Mouse (Mus musculus): ENCODE data around the gene Mrpl21.

The Mrpl21 gene

DNA sequence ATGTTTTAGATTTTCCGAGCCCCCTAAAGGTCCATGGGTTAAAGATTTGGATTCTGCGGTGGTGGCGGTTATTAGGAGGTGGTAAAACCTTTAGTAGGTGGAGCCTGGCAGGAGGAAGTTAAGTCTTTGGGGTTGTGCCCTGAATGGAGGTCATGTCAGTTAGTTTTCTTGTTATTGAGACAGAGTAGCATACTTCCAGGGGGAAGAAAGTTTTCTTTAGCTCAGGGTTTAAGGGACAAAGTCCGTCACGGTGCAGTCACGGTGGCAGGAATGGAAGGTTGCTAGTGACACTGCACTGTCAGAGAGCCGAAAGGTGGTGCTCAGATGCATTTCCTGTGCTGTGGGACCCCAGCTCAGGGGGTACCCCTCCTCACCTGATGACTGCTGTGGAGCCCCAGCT lies 15.1 kb downstream of the Mrpl21 start:
- no peak for DNase-seq (ENCODE audit: low spot score)

DNA sequence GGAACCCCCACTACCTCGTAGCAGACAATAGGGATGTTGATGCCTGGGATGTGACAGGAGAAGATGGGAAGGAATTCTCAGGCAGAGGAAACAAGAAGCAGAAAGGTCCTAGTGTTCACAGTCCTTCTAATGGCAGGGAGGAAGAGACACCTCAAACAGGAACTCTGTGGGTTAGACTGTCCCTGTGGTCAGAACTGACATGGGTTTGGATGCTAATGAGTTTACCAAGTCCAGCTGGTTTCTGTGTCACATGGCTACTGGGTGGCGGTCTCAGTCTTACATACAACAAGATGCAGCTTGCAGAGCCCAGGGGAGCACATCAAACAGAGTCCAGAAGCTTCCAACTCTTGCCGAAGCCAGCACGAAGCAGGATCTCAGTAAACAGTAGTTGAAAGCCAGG lies 21.3 kb downstream of the Mrpl21 start:
- no peak for DNase-seq (ENCODE audit: low spot score)

DNA sequence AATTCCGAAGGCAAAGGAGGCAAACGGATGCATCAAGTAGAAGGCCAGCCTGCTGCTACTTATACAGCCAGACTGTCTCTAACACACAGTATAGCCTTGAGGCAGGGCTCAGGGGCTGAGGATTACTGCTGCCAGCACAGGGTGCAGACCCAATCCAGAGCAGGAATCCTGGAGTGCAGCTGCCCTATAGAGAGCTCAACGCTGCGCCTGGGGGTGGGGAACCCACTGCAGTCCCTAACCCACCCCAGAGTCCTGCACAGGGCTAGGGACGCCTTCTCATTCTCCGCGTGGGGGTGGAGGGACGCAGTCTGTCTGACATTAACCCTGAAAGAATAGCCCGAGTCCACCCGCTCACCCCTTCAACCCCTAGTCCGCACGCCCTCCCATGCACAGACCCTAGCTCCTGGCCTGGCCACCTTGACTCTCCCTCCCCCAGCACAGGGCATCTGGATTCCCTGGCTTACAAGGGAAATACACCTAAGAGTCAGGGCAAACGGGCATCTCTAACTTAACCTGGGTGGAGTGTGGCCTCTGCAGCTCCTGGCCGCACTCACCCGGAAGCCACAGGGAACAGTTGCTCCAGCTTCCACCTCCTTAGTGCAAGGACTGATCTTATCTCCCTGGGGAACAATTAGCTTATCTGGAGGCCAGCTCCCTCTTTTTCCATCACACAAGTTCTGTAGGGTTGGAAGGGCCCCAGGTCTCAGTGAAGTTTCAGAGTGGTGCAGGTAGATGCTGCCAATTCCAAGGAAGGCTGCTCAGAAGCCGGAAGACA lies 24.7 kb downstream of the Mrpl21 start:
- DNase-seq (ENCODE audit: low spot score) = no peak

DNA sequence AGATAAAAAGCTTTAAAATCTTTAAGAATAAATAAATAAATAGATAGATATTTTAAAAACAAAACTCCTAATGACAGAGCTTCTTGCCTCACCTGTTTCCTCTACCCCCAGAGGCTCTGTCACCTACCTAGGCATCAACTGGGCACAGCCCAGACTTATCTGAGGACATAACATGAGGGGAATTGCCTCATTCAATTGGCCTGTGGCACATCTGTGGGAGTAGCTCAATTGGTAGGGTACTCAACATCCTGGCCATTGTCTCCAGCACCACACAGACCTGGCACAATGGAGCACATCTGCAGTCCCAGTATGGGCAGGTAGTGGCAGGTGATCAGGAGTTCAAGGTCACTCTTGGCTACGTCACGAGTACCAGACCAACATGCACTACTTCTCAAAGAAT lies 36.6 kb downstream of the Mrpl21 start:
- DNase-seq (ENCODE audit: low spot score) = no peak

DNA sequence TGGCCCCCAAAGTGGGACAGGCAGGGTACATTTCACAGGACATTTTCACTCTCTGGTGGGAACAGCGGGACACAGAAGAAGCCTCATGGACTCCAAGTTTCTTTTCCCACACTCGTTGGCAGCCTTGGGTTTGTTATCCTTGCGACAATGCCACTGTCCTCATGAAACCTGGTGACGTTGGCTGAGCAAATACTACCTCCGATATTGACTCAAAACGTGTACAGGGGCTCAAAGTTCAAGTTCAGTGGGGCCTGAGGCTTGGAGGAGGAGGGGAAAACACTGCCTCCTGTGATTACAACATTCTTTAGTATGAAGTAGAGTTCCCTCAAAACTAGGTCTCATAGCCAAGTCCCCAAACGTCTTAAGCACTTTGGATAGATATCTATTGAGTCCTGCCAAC lies 37.4 kb downstream of the Mrpl21 start:
- no peak for DNase-seq (ENCODE audit: low spot score)

DNA sequence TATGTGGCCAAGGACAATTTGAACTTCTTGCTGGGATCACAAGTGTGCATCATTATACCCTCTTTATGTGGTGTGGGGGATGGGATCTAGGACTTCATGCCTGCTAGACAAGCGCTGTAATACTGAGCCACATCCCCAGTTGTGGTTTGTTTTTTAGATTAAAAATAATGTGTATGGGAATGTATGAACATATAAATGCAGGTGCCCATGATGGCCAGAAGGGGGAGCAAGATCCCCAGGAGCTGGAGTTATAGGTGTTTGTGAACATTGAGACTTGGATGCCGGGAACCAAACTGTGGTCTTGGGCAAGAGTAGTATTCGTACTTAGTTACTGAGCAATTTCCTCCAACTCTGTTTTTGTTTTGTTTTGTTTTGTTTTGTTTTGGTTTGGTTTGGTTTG lies 38.1 kb downstream of the Mrpl21 start:
- no peak for DNase-seq (ENCODE audit: low spot score)

DNA sequence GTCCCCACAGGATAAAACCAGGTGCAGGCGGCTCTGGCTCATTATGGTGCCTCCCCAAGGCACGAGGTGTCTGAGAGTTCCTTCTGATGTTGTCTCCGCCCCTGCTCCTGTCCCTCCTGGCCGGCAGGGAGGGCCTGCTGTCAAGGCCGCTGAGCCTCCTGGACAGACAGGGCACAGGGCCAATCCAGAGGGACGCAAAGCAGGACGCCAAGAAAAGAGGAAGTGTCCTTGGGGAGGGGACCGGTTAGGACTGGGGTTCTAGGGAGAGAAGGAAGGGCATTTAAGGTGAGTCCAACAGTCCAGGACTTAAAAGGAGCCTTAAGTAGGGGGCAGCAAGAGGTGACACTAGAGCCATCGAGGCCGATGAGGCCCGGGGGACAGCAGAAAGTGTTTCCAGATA lies 38.9 kb downstream of the Mrpl21 start:
- no peak for DNase-seq (ENCODE audit: low spot score)

DNA sequence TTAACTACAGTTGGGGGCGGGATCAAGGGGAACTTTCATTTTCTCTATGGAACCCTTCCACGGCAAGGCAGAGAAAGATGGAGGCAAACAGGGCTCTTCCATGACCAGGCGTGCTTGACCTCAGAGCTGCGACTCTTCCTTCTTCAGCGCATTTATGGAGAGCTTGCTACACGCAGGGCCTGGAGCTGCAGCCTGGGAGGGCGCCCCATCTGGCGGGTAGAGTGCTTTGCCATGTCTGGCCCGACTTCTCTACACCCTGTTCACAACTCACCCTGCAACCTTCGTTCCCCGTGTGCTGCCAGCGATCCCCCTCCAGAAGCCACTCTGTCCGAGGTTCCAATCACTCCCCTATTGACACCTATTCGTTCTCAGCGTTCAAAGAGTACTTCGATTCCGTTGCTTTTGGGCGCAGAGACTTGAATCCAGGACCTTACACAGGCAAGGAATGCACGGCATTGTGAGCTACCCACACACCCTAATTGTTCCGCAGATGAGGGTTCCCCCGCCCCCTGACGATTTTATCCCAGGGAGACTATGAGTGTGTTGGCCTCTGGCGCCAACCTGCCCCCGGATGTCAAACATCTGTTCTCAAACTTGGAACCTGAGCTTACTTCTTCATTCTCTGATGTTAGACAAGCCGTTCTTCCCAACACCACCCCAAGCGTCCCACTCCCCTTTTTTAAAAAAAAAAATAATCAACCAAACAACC lies 39.7 kb downstream of the Mrpl21 start, which contains the start of gene Cpt1a:
TSS of gene Cpt1a (plus strand) at position 74 of the 709 bp plus-strand sequence.
- no peak for DNase-seq (ENCODE audit: low spot score)

DNA sequence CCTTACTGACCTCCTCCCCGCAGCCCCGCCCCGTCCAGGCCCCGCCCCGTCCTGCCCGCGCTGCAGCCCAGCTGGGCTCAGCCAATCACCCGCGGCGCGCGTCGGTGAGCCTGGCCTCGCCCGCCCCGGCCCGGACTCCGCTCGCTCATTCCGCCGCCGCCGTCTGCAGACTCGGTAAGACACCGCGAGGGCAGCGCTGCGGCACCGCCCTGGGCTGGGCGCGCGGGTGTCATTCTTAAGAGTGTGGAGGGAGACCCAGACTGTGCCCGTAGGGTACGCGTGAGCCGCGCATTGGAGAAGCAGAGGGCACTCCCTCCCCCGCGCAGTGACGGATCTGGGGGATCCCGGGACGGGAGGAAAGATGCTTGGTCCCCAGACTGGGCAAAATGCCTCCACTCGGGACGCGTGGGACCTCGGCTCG lies 40.5 kb downstream of the Mrpl21 start:
- DNase-seq (ENCODE audit: low spot score) = peak; percentile 21

DNA sequence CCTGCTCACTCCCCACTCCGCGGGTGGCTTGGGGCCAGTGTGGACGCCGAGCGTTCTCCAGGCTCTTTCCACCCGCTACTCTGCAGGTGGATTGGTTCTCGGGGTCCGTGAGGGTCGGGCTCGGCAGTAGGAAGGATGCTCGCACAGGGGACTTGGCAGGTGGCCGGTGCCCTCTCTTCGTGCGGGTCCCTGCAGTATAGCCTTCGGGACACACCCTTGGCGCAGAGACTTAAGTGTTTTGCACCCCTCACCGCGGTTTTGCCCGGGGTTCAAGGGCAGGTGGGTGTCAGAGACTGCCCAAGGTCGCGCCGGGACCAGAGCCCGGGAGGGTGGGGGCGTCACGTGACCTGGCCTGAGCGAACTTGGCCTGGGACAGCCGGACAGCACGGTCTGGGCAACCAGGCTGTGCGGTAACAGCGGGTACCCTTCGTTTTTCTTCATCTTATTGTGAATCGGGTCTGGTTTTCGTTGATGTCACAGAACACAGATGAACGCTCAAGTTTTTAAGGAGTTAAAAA lies 41.1 kb downstream of the Mrpl21 start:
- no peak for DNase-seq (ENCODE audit: low spot score)

DNA sequence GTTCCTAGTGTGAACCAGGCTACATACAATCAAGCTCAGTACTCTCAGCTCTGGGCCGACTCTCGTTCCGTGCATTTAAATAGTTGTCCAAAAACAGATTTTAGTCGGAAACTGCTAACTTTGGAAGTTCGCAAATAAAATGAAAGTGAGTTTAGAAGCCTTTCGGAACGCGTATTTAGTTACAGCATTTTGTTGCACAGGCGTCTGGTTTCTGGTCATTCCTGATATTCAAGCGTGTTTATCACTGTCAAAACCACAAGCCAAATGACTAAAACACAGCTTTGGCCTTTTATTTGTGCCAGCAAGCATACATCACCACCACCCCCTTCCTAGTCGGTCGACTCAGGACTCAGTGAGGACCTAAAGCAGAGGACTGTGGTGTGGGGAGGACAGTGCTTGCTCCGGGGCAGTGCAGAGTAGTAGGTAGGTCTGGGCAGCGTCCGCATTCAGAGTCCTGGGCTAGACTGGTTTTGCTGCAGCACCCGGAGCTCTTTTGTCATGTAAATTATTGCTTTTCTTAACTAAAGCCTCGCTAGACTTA lies 41.6 kb downstream of the Mrpl21 start:
- peak; percentile 8 for DNase-seq (ENCODE audit: low spot score)

DNA sequence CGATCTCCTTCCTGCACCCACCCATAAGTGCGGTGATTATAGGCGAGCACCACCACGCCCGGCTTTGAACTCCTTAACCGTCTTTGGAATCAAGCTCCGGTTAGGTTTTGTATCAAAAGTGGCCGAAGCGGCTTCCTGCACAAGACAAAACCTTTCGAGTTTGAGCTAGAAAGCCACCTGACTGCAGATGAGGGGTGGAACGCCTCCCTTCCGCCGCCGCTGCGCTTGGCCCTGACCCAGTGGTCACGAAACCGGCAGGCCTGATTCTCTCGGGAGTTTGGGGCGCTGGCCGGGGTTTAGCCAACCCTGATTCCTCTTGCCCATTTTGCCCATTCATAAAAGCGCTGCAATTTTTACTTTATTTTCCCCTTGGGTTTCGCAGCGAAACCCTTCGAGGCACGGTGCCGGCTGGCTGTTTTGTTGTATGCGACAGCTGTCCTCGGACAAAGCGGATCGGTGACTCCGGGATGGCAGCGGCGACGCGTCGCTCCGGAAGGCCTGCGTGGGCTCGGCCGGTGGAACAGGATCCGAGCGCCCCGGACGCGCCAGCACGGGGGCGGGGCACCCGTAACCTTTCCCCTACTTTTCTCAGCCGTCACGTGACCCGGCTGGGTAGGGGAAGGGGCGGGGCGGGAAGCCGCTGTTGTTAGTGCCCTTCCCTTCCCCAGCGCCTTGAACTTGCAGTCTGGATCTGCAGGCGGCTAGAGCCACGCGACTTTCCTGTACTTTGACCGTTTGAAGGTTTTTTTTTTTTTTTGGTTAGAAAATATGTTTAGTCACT lies 42.4 kb downstream of the Mrpl21 start:
- peak; percentile 31 for DNase-seq (ENCODE audit: low spot score)

DNA sequence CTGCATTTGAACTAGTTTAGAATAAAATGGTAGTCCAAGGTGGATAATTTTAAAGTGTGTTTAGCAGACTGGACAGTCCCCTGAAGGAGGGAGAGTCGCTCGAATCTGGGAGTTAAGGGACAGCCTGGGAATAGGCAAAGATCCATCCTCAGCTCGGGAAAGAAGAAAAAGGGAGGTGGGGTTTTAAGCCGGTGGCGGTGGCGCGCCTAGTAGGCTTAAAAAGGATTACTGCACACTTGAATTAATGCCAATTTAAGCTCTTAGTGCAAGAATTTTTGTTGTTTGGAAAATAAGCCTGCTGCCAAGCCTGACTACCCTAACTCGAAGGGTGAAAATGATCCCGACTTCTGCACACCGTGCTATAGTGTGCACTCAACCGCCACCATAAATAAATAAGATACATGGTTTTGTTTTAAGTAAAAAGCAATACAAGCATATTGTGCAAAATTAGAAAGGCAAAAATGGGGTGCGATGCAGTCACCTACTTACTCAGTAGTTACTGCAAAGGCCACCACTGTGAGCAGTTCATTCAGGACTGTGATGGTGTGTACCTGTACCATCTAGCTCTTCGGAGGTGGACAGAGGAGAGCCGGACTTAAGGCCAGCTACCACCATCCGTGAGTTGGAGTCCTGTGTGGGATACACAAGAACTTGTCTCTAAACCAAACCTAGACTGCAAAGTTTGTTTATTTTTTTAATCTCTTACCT lies 43.2 kb downstream of the Mrpl21 start:
- no peak for DNase-seq (ENCODE audit: low spot score)

DNA sequence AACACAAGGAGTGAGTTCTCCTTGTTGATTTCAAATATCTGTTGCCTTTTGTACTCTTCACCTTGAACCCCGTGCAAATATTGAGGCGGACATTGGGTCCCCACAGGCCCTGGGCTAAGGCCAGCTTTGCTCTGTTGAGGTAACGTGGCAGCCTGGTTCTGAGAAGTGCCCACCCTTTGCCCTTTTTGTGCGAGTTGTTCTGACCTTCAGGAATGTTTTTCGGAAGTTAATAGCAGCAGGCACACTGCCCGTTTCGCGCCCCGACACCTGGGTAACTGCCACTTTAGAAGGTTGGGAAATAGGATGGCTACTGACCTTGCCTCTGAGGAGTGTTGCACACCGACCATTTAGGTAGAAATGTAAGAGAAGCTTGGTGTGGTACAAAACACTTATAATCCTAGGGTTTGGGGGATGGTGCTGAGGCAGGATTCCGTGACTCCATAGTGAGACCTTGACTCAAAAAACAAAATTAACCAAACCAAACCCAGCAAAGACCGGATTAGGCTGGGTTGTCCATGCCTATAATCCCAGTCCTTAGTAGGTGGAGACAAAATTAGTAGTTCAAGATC lies 43.9 kb downstream of the Mrpl21 start:
- DNase-seq (ENCODE audit: low spot score) = no peak

DNA sequence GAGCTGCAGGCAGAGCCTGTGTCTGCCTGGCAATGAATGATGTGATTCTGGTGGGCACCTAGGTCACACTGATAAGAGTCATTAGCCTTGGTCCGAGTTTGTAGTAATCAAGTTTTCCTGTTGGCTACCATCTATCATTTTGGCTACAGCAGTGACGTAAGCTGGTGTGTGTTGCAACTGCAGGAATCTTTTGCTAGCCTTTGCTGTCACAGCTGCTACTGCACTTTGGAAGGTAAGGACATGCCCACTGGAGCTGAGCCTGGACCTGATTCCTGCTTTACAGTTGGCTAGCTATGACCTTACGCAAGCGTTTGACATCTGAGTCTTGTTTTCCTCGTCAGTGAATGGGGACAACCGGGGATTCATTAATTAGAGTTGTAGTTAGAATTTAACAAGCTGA lies 50.5 kb downstream of the Mrpl21 start:
- DNase-seq (ENCODE audit: low spot score) = no peak

DNA sequence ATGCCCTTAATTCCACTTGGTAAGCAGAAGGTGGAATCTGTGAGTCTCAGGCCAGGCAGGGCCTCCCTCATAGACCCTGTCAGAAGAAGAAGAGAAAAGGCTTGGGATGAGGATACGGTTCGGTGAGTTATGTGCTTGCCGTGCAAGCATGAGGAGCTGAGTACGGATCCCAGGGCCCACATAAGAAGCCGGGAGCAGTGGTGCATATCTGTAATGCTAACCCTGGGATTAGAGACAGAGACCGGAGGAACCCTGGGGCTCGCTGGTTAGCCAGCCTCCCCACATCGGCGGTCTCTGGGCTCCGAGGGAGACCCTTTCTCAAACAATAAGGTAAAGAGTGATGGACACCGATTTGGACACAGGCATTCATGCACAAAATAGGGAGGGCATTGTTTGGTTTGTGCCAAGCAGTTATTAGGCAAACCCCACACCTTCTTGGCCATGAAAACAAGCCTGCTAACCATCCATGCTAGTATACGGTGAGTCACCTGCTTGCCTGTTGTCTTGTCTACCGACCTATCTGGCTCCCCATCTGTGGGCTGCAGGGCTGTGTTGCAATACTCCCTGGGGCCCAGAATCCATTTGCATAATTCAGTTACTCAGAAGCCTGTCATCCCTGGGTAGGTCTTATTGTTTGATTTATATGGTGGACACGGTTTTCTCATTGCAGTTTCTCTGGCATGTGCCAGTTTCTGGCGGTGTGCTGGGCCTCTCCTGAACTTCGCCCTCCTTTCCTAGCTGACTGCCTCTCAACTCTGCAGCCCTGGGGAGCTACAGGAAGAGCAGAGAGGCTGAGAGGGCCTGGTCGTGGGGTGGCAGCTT lies 51.2 kb downstream of the Mrpl21 start:
- no peak for DNase-seq (ENCODE audit: low spot score)

DNA sequence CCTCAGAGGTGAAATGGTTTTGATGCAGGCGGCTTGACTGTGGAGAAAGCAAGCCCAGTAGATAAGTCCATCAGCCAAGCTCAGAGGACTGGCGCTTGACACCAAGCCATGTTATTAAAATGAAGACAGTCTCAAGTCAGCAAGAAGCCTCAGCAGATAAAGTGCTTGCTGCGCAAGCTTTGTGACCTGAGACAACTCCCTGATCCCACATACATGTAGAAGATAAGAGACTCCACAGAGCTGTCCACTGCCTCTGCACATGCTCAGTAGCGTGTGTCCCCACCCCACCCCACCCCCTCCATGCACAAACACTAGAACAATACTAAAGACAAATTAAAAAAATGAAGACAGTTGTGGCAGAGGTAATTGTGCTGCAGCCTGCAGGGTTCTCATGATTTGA lies 51.8 kb downstream of the Mrpl21 start:
- no peak for DNase-seq (ENCODE audit: low spot score)

DNA sequence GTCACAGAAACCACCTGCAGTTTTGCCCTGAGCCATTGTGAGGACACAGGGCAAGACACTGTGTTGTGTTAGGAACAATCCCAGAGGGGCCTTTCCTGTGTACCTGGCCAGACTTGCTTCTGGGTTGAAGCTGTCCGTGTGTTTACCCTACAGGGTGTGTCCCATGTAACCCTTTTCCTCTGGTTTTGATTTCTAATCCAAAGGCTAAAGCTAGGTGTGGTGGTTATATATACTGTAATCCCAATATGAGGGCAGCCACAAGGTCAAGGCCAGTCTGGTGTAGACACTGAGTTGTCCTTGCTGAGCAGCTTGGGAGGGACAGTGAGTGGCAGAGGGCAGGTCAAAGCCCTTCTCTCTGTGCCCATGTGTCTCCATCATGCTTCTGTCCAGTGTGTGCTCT lies 53.2 kb downstream of the Mrpl21 start:
- no peak for DNase-seq (ENCODE audit: low spot score)

DNA sequence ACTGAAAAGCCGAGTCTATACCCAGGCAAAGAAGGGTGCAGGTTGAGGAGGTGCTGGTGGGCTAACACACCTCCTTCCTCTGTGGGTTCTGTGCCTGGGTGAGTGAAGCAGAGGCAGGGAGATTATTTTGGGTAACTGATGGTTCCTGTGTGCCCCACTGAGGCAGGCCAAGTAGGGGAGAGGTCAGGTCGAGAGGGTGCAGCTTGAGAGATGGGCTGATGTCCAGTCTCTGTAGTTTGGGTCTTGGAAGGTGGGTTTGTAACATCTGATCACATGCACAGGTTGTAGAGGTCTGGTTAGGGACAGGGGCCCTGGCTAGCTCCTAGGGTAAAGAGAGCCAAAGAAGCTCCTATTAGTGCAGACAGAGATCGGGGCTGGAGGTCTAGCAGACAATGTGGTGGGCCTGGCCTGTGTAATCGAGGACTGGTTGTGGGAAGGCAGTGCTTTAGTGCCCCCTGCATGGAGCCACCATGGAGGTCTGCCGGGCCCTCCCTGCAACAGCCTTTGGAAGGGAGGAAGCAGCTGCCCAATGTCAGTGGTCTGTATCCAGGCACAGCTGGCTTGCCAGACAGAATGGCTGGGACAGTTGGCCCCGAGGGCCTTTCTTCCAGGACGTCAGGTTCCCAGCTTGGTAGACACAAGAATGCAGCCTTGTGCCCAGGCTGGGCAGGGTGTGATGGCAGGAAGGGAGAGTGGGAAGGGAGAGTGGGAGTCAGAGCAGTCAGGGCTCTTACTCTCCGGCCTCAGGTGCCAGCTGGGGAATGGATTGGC lies 54.0 kb downstream of the Mrpl21 start:
- DNase-seq (ENCODE audit: low spot score) = no peak

DNA sequence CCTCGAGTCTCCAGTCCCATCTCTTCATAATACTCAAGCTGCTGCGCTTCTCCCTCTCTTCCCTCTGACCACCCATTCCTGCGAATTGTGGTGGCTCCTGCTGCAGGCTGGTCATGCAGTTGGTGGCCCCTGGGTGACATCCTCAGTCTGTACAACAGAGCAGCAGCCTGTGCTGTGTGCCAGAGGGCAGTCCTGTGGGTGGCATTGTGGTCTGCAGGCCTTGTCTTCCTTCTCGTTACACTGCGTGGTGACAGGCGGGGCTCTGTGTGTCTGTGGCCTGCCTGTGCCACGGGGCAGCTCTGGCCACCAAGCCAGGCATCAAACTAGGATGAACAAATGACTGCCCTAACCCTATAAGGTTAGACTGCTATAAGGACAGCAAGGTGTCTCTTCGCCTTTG lies 56.5 kb downstream of the Mrpl21 start:
- no peak for DNase-seq (ENCODE audit: low spot score)
